Mouse (Mus musculus) left cerebral cortex, postnatal 14 days (tissue): ENCODE measurements around the gene Spg20. TPM values are rescaled to one million over a fixed set of nuclear protein-coding genes. Genes with fewer than 3 reads are reported as not detected.

Experiments
- DNase-seq, 2 experiments: peaks; one replicate each; pipeline ENCODE4 v3.0.0; 2021 to 2022; ENCODE audit warnings: low spot score in 2 of 2, mixed read lengths in 1 of 2
- intact Hi-C: fragments of 180-260 bp; cut with DNase I; formaldehyde crosslinking; loops from one replicate; pipeline ENCODE4 v1.15.1; 2025
- total RNA-seq, 2 experiments: library from RNA; stranded (reverse); gene quantifications; 2 replicates each; pipeline ENCODE4 v1.2.3; 2021

Spg20 gene
- total RNA-seq, 2 experiments from 2014 or later, result 16.5 to 17.0 TPM

DNA sequence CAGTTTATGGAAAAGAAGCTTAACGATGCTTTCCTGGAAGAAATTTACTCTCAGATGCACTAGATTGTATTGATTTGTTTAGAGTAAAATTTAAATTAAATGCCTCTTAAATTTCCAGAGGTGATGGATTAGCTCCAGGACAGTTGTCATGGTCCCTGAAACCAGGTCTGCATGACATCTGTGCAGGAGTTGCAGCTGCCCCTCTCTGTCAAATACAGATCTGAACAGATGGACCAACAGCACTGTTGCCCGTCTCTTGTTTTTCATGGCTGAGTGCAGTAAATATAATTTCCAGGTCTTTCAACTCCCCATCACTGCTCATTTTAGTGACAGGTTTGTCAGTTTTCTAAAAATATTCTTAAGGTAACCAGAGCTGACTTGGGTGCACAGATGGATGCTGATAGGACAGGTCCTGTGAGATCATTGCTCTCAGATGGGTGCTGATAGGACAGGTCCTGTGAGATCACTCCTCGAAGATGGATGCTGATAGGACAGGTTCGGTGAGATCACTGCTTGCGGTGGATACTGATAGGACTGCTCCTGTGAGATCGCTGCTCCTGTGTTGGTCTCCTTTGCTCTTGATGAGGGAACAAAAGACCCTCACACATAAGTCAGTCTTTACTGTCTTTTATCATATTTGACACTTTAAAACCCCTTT is 19.8 kb downstream of the Spg20 start:
- intact Hi-C loops, result no loop called here
- no peak for DNase-seq

DNA sequence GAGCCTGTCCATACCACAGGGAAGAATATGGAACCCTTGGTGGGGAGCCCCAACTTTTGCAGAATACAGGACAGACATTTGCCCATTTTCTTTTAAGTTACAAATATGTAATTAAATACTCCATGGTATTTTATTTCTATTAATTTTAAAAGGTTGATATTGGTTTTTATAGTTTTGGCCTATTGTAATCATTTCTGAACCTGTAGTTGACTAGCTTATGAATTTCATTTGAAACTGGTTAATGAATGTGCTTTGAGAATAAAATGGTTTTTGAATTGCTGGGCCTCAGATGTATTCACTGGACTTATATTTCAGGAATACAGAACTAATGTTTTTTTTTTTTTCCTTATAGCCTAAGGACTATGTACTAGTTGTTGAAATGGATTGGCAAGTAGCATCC is 25.1 kb downstream of the Spg20 start, which contains the start of gene Ccdc169:
TSS of gene Ccdc169 (plus strand) at position 301 of the 400 bp plus-strand sequence.
- intact Hi-C loops, result no loop called here

DNA sequence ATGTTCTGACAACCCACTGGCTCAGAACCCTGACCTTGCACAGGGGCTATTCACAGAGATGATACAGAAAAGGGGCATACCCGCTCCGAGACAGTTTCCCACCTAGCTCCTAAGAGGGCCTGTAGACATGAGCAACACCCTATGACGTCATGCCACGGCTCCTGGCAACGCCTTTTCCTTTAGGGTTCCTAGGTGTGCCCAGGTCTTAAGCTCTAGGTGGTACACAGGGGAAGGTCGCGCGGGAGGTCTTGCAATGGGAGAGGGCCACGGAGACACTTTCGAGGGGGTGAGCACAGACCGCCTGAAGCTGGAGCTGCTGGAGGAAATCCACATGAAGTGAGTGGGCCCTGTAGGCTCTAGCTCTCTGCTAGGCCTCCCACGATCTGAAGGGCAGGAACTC is 27.9 kb downstream of the Spg20 start:
- DNase-seq, result no peak
- intact Hi-C loops, result no loop called here

More for the DNA sequence above, 25.1 kb downstream of the Spg20 start, which contains the start of gene Ccdc169:
- DNase-seq, result no peak

DNA sequence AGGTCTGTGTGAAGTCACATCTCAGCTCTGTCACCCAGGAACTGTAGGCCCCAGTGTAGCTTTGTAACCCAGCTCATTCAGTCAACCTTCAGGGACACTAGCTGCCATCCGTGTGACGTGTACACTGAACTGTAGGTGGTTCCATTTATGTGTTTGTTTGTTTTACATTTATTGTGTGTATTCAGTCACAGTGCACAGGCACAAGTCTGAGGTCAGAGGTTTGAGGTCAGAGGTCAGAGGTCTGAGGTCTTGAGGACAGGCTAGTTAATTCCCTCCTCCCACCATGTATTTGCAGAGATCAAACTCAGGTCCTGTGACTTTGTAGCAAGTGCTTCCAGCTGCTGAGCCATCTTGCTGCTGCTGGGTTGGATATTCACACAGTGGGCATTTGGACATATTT is 29.5 kb downstream of the Spg20 start:
- intact Hi-C loops, result no loop called here
- no peak for DNase-seq

DNA sequence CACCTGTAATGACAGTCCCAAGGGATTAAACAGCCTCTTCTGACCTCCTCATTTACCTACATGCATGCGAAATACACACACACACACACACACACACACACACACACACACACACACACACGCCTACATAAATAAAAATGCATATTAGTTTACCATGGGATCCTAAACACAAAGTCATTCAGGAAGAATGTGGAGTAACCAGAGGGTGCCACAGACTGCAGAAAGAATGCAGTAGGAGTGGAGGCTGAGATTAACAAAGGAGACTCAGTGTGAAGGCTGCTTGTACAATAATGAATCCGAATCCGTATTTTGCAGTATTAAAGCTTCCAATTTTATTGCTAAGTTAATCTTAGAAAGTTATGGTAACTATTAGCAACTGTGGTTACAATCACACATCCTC is 33.0 kb downstream of the Spg20 start:
- DNase-seq, result no peak
- intact Hi-C loops, result no loop called here

DNA sequence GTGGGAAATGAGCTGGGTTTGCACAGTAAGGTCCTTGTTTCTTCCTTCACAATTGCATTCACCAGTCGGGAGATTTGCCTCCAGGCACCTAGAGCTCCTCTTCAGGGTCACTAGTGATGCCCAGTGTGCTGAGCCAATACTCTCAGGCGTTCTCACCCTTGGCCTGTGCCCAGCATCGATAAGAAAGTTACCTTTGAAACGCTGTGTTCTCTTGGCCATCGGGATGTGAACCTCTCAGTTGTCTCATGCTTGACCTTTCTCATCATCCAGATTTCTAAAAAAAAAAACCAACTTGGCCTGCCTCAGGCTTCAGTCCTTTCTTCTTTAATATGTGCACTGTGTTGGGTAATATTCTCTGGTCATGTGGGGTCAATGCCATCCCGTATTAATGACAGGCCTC is 34.5 kb downstream of the Spg20 start:
- DNase-seq, result no peak
- intact Hi-C loops, result no loop called here

DNA sequence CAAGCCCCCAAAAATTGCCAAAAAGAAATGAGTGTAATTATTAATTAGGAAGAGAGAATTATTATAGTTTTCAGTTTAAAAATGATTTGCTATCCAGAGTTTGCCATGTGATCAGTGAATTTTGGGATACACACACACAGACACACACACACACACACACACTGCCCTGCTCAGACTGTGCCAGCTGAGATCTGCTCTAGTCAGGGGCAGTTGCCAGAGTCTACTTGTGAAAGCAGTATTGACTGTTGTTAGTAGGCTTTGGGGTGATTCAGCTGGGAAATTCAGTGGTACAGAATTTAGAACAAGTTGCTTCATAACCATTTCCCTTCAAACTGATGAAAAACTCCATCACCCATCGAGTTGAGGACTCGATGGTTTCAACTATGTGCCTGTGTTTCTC is 35.2 kb downstream of the Spg20 start:
- DNase-seq, result no peak
- intact Hi-C loops, result no loop called here

DNA sequence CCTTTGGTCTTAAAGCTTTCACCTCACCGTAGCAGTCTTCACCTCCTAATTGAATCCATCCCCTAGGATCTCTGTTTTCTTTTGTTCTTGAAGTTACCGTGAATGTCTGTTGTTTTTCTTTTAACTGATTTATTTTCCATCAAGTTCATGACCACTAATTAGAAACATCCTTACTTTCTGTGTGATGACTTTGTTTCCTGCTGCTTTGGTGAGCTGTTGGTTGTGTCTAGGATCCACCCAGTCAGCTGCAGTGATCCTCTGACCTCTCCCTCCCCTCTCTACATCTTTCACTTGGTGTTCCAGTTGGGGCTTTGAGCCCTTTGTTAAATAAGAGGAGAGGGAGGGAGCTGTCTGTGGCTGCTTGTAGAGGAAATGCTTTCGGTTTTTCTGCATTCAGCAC is 36.2 kb downstream of the Spg20 start:
- DNase-seq, result no peak
- intact Hi-C loops, result no loop called here

DNA sequence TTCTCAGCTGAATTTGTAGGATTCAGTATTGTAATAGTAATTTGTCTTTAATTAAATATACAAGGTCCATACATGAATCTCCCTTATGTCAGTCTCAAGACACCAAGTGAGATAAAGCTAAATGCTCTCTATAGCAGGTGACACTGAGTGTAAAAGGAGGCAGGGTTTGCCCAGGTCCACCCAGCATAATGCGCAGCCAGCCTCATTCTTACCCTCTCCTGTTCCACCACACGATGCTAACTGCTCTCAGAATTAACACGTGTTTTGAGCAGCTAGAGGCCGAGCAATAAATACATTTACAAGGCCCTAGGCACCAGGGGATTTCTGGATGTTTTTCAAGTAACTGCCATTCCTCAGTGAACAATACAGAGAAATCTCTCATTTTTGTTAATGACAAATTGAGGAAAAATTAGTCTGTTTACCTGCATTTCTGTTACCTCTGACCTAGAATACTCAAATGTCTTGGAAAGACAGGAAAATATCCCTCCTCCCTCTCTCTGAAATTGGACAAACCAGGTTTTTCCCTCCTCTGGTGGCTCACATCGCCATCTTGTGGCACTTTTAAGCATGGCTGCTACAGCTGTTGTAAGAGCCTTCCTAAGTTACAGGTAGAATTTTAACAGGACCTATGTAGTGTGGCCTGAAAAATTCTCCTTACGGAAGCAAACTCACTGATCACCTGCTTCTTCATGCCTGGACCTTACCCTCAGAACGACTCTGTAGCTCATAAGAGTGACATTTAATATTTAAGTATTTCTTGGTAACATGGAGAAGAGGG is 39.9 kb downstream of the Spg20 start:
- DNase-seq, result peak; percentile 71 to 80
- intact Hi-C loops, result loop anchor here (2.0 to 5.0 kb wide), 3 partner anchors 40 to 203 kb away; partner anchors contain the start of gene Spg20

DNA sequence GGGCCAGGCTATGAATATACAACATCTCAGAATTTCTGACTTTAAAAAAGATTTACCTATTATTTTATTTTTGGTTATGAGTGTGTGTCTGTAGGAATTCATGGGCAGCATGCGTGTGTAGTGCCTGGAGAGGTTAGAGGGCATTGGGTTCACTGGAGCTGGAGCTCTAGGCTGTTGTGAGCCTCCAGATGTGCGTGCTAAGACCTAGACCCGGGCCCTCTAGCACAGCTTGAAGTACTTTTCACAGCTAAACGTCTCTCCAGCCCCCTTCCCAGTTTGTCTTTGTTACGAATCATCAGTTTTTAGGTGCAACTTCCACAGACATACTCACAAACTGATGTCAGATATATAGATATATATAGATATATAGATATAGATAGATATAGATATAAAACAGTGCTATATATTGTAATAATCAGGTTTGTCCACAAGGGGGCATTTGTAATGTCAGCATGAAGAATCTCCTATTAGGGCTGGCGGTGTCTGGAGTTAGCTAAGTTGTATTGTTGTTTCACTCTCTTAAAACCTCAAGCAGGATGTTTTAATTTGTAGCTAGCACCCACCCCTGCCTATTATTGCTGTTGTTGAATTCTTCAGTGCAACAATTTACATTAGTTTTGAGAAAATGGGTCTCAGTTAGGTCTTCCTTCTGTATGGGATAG is 40.9 kb downstream of the Spg20 start:
- intact Hi-C loops, result loop anchor here (2.0 to 5.0 kb wide), 2 partner anchors 41 to 202 kb away; partner anchors contain the start of gene Spg20

DNA sequence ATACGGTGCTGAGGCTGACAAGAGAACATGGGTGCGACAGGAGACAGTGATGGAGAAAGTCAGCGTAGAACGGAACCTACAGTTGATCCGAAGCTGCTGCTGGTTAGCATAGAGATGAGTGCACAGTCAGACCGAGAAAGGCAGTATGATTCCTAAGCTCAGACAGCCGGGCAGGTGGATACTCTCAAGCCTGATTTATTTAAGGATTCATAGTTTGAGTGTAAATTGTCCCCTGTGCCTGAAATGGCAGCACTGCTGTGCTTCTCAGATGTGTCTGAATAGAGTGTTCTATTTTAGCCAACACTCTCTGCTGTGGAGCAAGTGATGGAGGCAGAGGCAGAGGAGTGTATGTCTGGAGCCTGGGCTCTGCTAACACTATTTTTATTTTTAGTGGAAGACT is 42.3 kb downstream of the Spg20 start:
- intact Hi-C loops, result loop anchor here (5.0 kb wide), 1 partner anchor 42 kb away; the partner anchor contains the start of gene Spg20
- peak; percentile 40 to 42 for DNase-seq

More for the DNA sequence above, 40.9 kb downstream of the Spg20 start:
- DNase-seq, result peak in 1 of 2 experiments; percentile 65

DNA sequence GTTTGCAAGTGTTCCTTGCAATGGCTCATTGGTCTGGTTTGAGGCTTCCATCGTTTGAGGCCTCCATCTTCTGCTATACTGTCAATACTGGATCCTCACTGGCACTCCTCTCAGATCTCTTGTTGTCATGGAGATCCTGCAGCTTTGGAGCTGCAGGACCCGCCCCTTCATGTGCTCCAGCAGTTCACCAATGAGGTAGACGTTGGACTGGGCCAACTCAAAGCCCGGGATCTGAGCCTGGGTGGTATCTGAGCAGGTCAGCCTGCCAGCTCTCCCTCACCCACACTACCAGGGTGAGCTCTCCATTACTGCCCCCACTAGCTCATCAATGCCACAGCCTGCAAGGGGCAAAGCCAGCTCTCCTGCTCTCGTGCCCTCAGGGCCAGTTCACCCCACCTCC is 45.5 kb downstream of the Spg20 start:
- peak in 1 of 2 experiments; percentile 31 for DNase-seq
- intact Hi-C loops, result no loop called here

DNA sequence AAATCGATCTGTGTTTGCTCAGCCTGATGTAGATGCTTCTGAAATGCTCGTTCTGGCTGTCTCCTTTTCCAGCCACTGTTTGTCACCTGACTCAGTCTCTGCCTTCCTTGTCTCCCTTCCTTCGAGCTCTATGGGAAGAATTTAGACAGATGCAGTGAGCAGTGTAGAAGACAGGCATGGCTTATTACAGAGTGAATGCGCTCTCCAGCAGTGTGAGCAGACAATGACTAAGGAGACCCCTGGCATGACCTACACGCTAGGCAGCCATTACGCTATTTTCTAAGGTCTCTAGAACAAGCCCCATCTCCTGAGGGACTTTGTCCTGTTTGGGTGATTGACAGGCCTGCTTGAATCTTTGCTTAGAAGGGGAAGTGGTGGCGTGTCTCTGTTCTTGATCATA is 49.2 kb downstream of the Spg20 start:
- DNase-seq, result no peak
- intact Hi-C loops, result loop anchor here (5.0 kb wide), 1 partner anchor 76 kb away; no protein-coding TSS in a partner anchor

DNA sequence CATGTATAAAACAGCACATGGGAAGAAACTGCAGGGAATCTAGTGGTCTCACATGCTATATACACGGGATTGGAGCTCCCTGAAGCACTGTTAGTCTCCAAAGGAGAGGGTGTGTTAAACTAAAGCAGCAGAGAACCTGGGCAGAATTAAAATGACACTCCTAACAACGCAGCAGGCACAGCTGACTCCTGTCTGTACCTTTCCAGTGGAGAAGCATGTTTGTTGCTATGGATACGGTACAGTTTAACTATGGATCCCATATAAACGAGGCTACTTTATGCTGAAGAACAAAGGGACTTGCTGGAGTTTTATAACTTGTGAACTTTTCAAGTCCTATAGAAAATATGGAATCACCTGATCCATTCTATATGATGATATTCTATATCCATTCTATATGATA is 51.6 kb downstream of the Spg20 start:
- intact Hi-C loops, result loop anchor here (5.0 kb wide), 1 partner anchor 74 kb away; no protein-coding TSS in a partner anchor
- no peak for DNase-seq

DNA sequence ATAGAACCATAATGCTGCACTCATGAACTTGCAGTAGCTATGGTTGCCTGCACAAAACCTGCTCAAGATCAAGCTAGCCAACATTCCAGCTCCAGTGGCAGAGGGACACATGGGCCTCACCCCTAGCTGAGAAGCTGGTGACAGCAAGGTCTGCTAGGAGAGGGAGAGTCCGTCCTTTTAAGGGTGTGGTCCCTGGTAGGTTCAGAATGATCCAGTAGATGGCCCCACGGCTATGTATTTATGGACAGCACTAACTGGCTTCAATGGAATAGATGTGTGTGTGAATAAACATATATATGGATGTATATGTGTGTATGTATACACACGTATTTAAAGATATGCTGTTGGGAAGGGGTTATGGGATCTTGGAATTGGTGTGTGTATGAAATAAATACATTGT is 60.6 kb downstream of the Spg20 start:
- DNase-seq, result no peak
- intact Hi-C loops, result no loop called here

DNA sequence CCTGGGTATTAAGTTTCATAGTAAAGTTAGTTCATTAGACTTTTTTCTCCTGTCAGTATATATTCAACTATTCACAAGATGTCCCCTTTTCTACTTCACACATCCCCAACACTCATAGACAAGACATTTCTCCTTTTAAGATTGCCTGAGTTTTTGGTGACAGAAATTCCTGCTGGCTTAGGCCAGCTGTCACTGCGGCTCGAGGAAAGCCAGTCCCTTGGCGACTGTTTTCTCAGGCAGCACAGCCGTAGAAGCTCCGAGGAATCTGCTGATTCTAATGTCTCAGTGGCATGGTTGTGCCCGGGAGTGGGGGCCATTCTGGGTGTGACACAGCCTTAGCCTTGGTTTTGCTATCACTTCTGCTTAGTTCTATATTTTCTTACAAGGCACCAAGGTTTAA is 65.4 kb downstream of the Spg20 start:
- intact Hi-C loops, result no loop called here
- no peak for DNase-seq

DNA sequence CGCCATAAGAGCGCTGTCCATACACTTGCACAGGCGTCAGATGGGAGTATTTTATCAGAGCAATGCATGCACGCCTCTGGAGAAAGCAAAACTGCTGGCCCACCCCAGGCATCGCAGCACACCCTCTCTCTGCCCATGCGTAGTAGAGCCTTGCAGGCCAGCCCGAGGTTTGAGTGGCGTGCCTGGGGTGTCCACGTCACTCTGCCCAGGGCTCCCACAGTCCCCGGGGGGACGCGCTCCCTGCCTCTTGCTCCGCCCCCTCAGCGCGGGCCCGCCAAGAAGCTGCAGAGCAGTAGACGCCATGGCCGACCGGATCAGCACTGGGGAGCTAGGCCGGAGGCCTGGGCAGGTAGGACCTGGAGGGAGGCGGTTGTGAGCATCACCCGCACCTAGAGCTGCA is 69.9 kb downstream of the Spg20 start, which contains the start of gene Sohlh2:
TSS of gene Sohlh2 (plus strand) at position 263 of the 400 bp plus-strand sequence.
- DNase-seq, result no peak
- intact Hi-C loops, result no loop called here
